In the genomic region with DNA sequence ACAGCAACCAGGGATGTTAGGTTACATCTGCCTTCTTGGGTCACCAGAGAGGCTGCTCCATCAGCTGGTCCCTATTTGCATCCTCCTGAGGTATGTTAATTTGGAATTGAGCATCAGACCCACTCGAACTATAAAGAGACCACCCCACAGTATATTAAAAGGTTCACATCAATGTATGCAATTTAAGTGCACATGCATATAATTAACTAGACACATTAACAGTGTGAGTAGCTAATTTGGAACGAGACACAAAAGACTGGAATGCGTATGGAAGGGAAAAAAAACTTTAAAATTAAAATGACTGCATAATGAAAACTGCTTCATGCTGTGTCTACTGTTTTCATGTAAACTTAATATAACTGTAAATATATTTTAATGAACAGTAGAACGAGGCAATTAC, we compare ENCODE assay signal across 13 mouse cellular contexts.
"Had no signal": no experiment of that assay in that cellular context is flagged by ENCODE, and none has a peak within 500 bp of the region (broad histone marks: within the 10 kb centered on the region; RNA-seq: fewer than 3 reads in every experiment).

No protein-coding gene starts in this region.

- DNase-seq: kidney, adult 2 months; kidney, postnatal 25 days; layer of hippocampus, adult 9-11 months; layer of hippocampus, postnatal 36 days; lung, adult 18-20 months; right cerebral cortex, postnatal 14 days; thymus, adult 2 months; thymus, postnatal 25 days had no signal

- H3K4me3 ChIP-seq: limb, embryonic 13.5 days; midbrain, embryonic 10.5 days; stomach, embryonic 15.5 days had no signal

- H3K9ac ChIP-seq: limb, embryonic 13.5 days; liver, embryonic 14.5 days; stomach, embryonic 15.5 days had no signal

- H3K4me2 ChIP-seq: limb, embryonic 13.5 days; stomach, embryonic 15.5 days had no signal

- H3K4me1 ChIP-seq: limb, embryonic 13.5 days; stomach, embryonic 15.5 days had no signal

- H3K36me3 ChIP-seq: limb, embryonic 13.5 days; midbrain, embryonic 10.5 days; stomach, embryonic 15.5 days had no signal

- H3K27ac ChIP-seq: limb, embryonic 13.5 days; liver, embryonic 14.5 days; midbrain, embryonic 10.5 days; stomach, embryonic 15.5 days had no signal

- H3K27me3 ChIP-seq: limb, embryonic 13.5 days; stomach, embryonic 15.5 days had no signal

- ATAC-seq: midbrain, embryonic 16.5 days had no signal

- H3K9me3 ChIP-seq: limb, embryonic 13.5 days; midbrain, embryonic 10.5 days; stomach, embryonic 15.5 days had no signal
